Mouse (Mus musculus): ENCODE results near the gene Cldn34c2.
"Not testable (repeated sequence)": the region's sequence is repeated elsewhere in the genome, so short reads cannot be mapped to it uniquely, and the experiment has no call there.

Cldn34c2 gene

GRCm38 (mm10) chrX:123581400-123581799, at the start of gene Cldn34c2:
Gene Cldn34c2, plus strand, starts transcription at chrX:123581700.
- not testable (repeated sequence) for DNase-seq

GRCm38 (mm10) chrX:123551378-123551777, 30.1 kb upstream of the Cldn34c2 start:
- DNase-seq = not testable (repeated sequence)

GRCm38 (mm10) chrX:123612158-123612828, 30.8 kb downstream of the Cldn34c2 start:
- peak; percentile 0 for DNase-seq

All from right cerebral cortex, postnatal 4 days (tissue).